Mouse (Mus musculus) megakaryocyte, embryonic 14.5 days (primary cell): ENCODE data around the gene Mrpl46.

ENCODE experiments used
- FLI1 ChIP-seq: IDR thresholded peaks from 2 replicates; pipeline ENCODE4 v1.6.1; 2012; ENCODE audit warnings: low read length, inconsistent platforms, mixed read lengths
- GATA1 ChIP-seq: IDR thresholded peaks from 3 replicates; pipeline ENCODE4 v1.6.1; 2012; ENCODE audit warnings: mixed read lengths, low read length, inconsistent platforms, borderline replicate concordance

DNA sequence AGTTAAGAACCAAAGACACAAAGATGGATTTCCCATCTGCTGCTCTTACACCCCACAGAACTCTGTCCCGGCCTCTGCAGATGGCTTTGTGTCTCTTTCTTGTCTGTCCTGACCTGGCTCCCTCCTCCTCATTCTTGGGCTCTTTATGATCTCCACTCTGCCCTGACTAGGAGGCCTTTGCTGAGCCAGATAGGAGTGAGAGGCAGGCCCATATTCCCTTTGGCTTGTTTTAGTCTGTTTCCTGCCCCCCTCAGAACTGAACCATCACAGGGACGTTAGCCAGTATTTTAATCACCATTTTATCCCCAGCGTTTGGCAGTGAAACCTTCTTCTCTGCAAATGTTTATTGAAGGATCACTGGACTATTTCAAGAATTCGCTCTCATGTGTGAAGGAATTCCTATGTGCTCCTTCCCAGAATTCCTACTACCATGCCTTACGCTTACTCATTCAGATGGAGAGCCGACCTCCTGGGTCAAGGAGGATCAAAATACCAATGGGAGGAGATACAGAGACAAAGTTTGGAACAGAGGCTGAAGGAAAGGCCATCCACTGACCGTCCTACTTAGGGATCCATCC, 14.2 kb downstream of the Mrpl46 start:
- TF ChIP-seq GATA1 (no peak), FLI1 (no peak)
